In the genomic region with DNA sequence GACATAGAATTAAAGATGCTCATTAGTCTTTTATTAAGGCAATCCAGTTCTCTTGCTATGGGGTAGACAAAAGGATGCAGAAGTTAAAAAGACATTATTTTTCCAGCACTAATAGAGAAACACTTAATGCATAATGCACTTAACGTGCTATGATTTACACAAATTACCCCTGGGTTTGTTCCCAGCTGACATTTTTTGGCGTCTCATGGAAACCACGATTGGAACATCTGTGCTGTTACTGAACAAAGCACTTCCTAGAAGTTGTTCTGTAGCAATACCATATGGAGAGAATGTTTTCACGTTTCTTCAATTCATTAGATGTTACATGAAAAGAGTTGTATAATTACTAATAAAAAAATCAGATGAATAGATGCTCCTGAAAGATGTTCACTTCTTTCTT, we compare ENCODE assay signal across 20 mouse cellular contexts.
DNase-seq lines count a peak whose midpoint lies in the region; ATAC-seq lines count a peak whose summit lies in the region.
"Had no signal": no experiment of that assay in that cellular context is flagged by ENCODE, and none has a peak within 500 bp of the region (broad histone marks: within the 10 kb centered on the region; RNA-seq: fewer than 3 reads in every experiment).

No protein-coding gene starts in this region.

- no peak overlapping the region for H3K4me3 ChIP-seq in hindbrain, embryonic 14.5 days (replicated peaks; ENCODE audit: low read length)
- H3K4me3 ChIP-seq in hindbrain, embryonic 11.5 days (ENCODE audit: low read depth, low read length) = no peak overlapping the region
- no peak overlapping the region for H3K4me3 ChIP-seq in midbrain, embryonic 14.5 days (replicated peaks; ENCODE audit: low read depth, low read length)
- no peak overlapping the region for H3K4me3 ChIP-seq in midbrain, embryonic 13.5 days (replicated peaks)
- H3K4me3 ChIP-seq: heart, embryonic 15.5 days; liver, embryonic 13.5 days; lung, embryonic 15.5 days; midbrain, embryonic 10.5 days had no signal

- H3K4me2 ChIP-seq in hindbrain, embryonic 14.5 days (replicated peaks) = no peak overlapping the region
- H3K4me2 ChIP-seq in hindbrain, embryonic 11.5 days (replicated peaks; ENCODE audit: low read depth, low read length) = no peak overlapping the region
- H3K4me2 ChIP-seq in midbrain, embryonic 14.5 days (ENCODE audit: low read length) = no peak overlapping the region
- H3K4me2 ChIP-seq in midbrain, embryonic 13.5 days (replicated peaks) = no peak overlapping the region
- H3K4me2 ChIP-seq: heart, embryonic 15.5 days; liver, embryonic 13.5 days; lung, embryonic 15.5 days had no signal

- no peaks in the 10 kb centered on the region for H3K36me3 ChIP-seq in hindbrain, embryonic 14.5 days (replicated peaks; ENCODE audit: control insufficient read depth, insufficient read depth)
- H3K36me3 ChIP-seq in hindbrain, embryonic 11.5 days (ENCODE audit: control insufficient read depth, insufficient read depth, low read length) = no peaks in the 10 kb centered on the region
- no peaks in the 10 kb centered on the region for H3K36me3 ChIP-seq in midbrain, embryonic 14.5 days (ENCODE audit: control insufficient read depth, insufficient read depth, low read length)
- no peaks in the 10 kb centered on the region for H3K36me3 ChIP-seq in midbrain, embryonic 13.5 days
- H3K36me3 ChIP-seq: heart, embryonic 15.5 days; liver, embryonic 13.5 days; lung, embryonic 15.5 days; midbrain, embryonic 10.5 days had no signal

- no peaks in the 10 kb centered on the region for H3K27me3 ChIP-seq in hindbrain, embryonic 14.5 days (ENCODE audit: control insufficient read depth, insufficient read depth, low read length)
- no peaks in the 10 kb centered on the region for H3K27me3 ChIP-seq in hindbrain, embryonic 11.5 days (ENCODE audit: control insufficient read depth, insufficient read depth, low read length)
- H3K27me3 ChIP-seq in midbrain, embryonic 14.5 days (ENCODE audit: control insufficient read depth, insufficient read depth, low read length) = no peaks in the 10 kb centered on the region
- H3K27me3 ChIP-seq in midbrain, embryonic 13.5 days = no peaks in the 10 kb centered on the region
- H3K27me3 ChIP-seq: heart, embryonic 15.5 days; liver, embryonic 13.5 days; lung, embryonic 15.5 days had no signal

- WGBS in hindbrain, embryonic 14.5 days = 45% methylated on average over 4 of the region's 4 CpGs
- 66% methylated on average over 4 of the region's 4 CpGs for WGBS in hindbrain, embryonic 11.5 days
- 68% methylated on average over 4 of the region's 4 CpGs for WGBS in midbrain, embryonic 14.5 days
- 58% methylated on average over 4 of the region's 4 CpGs for WGBS in midbrain, embryonic 13.5 days

- no peaks in the 10 kb centered on the region for H3K4me1 ChIP-seq in hindbrain, embryonic 14.5 days (replicated peaks; ENCODE audit: control insufficient read depth, insufficient read depth, low read length)
- no peaks in the 10 kb centered on the region for H3K4me1 ChIP-seq in hindbrain, embryonic 11.5 days (replicated peaks; ENCODE audit: control insufficient read depth, insufficient read depth, low read length)
- H3K4me1 ChIP-seq in midbrain, embryonic 14.5 days (ENCODE audit: control insufficient read depth, insufficient read depth, low read length) = no peaks in the 10 kb centered on the region
- no peaks in the 10 kb centered on the region for H3K4me1 ChIP-seq in midbrain, embryonic 13.5 days (replicated peaks)
- H3K4me1 ChIP-seq: heart, embryonic 15.5 days; liver, embryonic 13.5 days; lung, embryonic 15.5 days; midbrain, embryonic 10.5 days had no signal

- H3K9ac ChIP-seq in hindbrain, embryonic 14.5 days = no peak overlapping the region
- no peak overlapping the region for H3K9ac ChIP-seq in hindbrain, embryonic 11.5 days (ENCODE audit: low read depth, low read length)
- H3K9ac ChIP-seq in midbrain, embryonic 14.5 days (replicated peaks; ENCODE audit: low read length) = no peak overlapping the region
- no peak overlapping the region for H3K9ac ChIP-seq in midbrain, embryonic 13.5 days (replicated peaks)
- H3K9ac ChIP-seq: heart, embryonic 15.5 days; liver, embryonic 13.5 days; lung, embryonic 15.5 days had no signal

- no peaks in the 10 kb centered on the region for H3K9me3 ChIP-seq in hindbrain, embryonic 14.5 days (ENCODE audit: control insufficient read depth, low read length)
- no peaks in the 10 kb centered on the region for H3K9me3 ChIP-seq in hindbrain, embryonic 11.5 days (ENCODE audit: control insufficient read depth, low read length)
- no peaks in the 10 kb centered on the region for H3K9me3 ChIP-seq in midbrain, embryonic 14.5 days (ENCODE audit: control insufficient read depth, low read length)
- H3K9me3 ChIP-seq in midbrain, embryonic 13.5 days = no peaks in the 10 kb centered on the region
- H3K9me3 ChIP-seq: heart, embryonic 15.5 days; liver, embryonic 13.5 days; lung, embryonic 15.5 days; midbrain, embryonic 10.5 days had no signal

- no peak overlapping the region for H3K27ac ChIP-seq in hindbrain, embryonic 14.5 days
- no peak overlapping the region for H3K27ac ChIP-seq in hindbrain, embryonic 11.5 days (ENCODE audit: low read depth, low read length)
- no peak overlapping the region for H3K27ac ChIP-seq in midbrain, embryonic 14.5 days (replicated peaks; ENCODE audit: low read depth, low read length)
- no peak overlapping the region for H3K27ac ChIP-seq in midbrain, embryonic 13.5 days
- H3K27ac ChIP-seq: heart, embryonic 15.5 days; liver, embryonic 13.5 days; lung, embryonic 15.5 days; midbrain, embryonic 10.5 days had no signal

- DNase-seq in embryo, embryonic 11 days = peak; percentile 5
- no peak for DNase-seq in embryo, embryonic 9.5 days (ENCODE audit: extremely low spot score)
- no peak for DNase-seq in hindbrain, embryonic 14.5 days (ENCODE audit: low spot score)
- no peak for DNase-seq in hindbrain, embryonic 11.5 days (ENCODE audit: low spot score)
- DNase-seq in midbrain, embryonic 14.5 days = peak; percentile 11
- peak; percentile 6 for DNase-seq in telencephalon, adult 2 months (ENCODE audit: low read depth, low spot score)
- no peak for DNase-seq in thymus, postnatal 14 days
- DNase-seq: adrenal gland, postnatal 10 days; cerebellum, adult 9-10 months; gastrocnemius, postnatal 36 days; heart, postnatal 36 days; kidney, adult 9 months; kidney, postnatal 36 days; liver, embryonic 13.5 days; lung, postnatal 4 days had no signal

- ATAC-seq in hindbrain, embryonic 14.5 days (ENCODE audit: low FRiP score) = 0 out of 2 replicates have a peak, but pooled peaks have one; percentile 31
- ATAC-seq in hindbrain, embryonic 11.5 days (ENCODE audit: low FRiP score) = no peak
- ATAC-seq in midbrain, embryonic 14.5 days (ENCODE audit: low FRiP score, low TSS enrichment) = no peak
- no peak for ATAC-seq in midbrain, embryonic 13.5 days
- ATAC-seq: inflammation-experienced regulatory T-cells, adult 6 months had no signal

Comparison
In these comparisons a context has a peak if more than half of its experiments do, and no peak if none do; other contexts are left out.
1. DNase-seq: peak in embryo, embryonic 11 days (single experiment), midbrain, embryonic 14.5 days (single experiment) and telencephalon, adult 2 months (single experiment); none in embryo, embryonic 9.5 days (single experiment), hindbrain, embryonic 14.5 days (single experiment), hindbrain, embryonic 11.5 days (single experiment) and thymus, postnatal 14 days (single experiment).